In genomic region chr12:46719076-46719475, GRCm38 (mm10) we compare ENCODE assay signal across 32 mouse cellular contexts.
"Had no signal": no experiment of that assay in that cellular context is flagged by ENCODE, and none has a peak within 500 bp of the region (broad histone marks: within the 10 kb centered on the region; RNA-seq: fewer than 3 reads in every experiment).

No protein-coding gene starts in this region.

- H3K36me3 ChIP-seq: heart, embryonic 12.5 days; heart, embryonic 13.5 days; heart, embryonic 15.5 days; hindbrain, embryonic 10.5 days; hindbrain, embryonic 12.5 days; hindbrain, embryonic 13.5 days; hindbrain, embryonic 15.5 days; intestine, embryonic 15.5 days; kidney, embryonic 15.5 days had no signal

- H3K27me3 ChIP-seq: heart, embryonic 12.5 days; heart, embryonic 13.5 days; heart, embryonic 15.5 days; hindbrain, embryonic 12.5 days; hindbrain, embryonic 13.5 days; hindbrain, embryonic 15.5 days; intestine, embryonic 15.5 days; kidney, embryonic 15.5 days had no signal

- H3K9me3 ChIP-seq: heart, embryonic 12.5 days; heart, embryonic 13.5 days; heart, embryonic 15.5 days; hindbrain, embryonic 10.5 days; hindbrain, embryonic 12.5 days; hindbrain, embryonic 13.5 days; hindbrain, embryonic 15.5 days; intestine, embryonic 15.5 days; kidney, embryonic 15.5 days had no signal

- DNase-seq: heart, postnatal 10 days; heart, postnatal 14 days; heart, postnatal 36 days; heart, postnatal 4 days; kidney, adult 11 months; kidney, adult 18-20 months; kidney, adult 2 months; kidney, adult 8-10 months; kidney, adult 9 months; kidney, postnatal 10 days; kidney, postnatal 14 days; kidney, postnatal 36 days; kidney, postnatal 4 days; layer of hippocampus, adult 9-11 months; layer of hippocampus, postnatal 36 days had no signal

- H3K4me1 ChIP-seq: heart, embryonic 12.5 days; heart, embryonic 13.5 days; heart, embryonic 15.5 days; intestine, embryonic 15.5 days; kidney, embryonic 15.5 days had no signal

- H3K9ac ChIP-seq: heart, embryonic 12.5 days; heart, embryonic 13.5 days; heart, embryonic 15.5 days; hindbrain, embryonic 12.5 days; hindbrain, embryonic 13.5 days; hindbrain, embryonic 14.5 days; hindbrain, embryonic 15.5 days; intestine, embryonic 15.5 days; kidney, embryonic 15.5 days had no signal

- H3K27ac ChIP-seq: heart, embryonic 13.5 days; heart, embryonic 15.5 days; hindbrain, embryonic 10.5 days; hindbrain, embryonic 12.5 days; hindbrain, embryonic 13.5 days; hindbrain, embryonic 14.5 days; hindbrain, embryonic 15.5 days; hindbrain, postnatal 0 days; intestine, embryonic 15.5 days; kidney, embryonic 15.5 days; kidney, postnatal 0 days; left cerebral cortex, adult 2 months had no signal

- ATAC-seq: hindbrain, embryonic 16.5 days; hindbrain, postnatal 0 days; inflammation-experienced regulatory T-cells, adult 6 months; intestine, embryonic 15.5 days; intestine, embryonic 16.5 days; intestine, postnatal 0 days had no signal

- H3K4me3 ChIP-seq: heart, embryonic 12.5 days; heart, embryonic 13.5 days; heart, embryonic 15.5 days; hindbrain, embryonic 10.5 days; hindbrain, embryonic 12.5 days; hindbrain, embryonic 13.5 days; hindbrain, embryonic 15.5 days; intestine, embryonic 15.5 days; kidney, embryonic 15.5 days; left cerebral cortex, adult 2 months had no signal
